Mouse (Mus musculus): Measurements from ENCODE around the gene Spef2.

- no peak for TF ChIP-seq CTCF (IDR thresholded peaks at IDR 0.05; ENCODE audit: control insufficient read depth, insufficient read depth, insufficient replicate concordance, low read depth, low read length)
- no peak for TF ChIP-seq POLR2A (IDR thresholded peaks at IDR 0.05; ENCODE audit: control insufficient read depth, low read depth, low read length)
Measured at GRCm38 (mm10) chr15:9747410-9748104, 1.1 kb downstream of the Spef2 start.

Data from testis, adult 2 months (tissue).